Mouse (Mus musculus): ENCODE measurements around the gene Rnf150.

- no peak for TF ChIP-seq POLR2AphosphoS2 (IDR thresholded peaks at IDR 0.05; ENCODE audit: low read depth, low read length)
- no peak for TF ChIP-seq HCFC1 (IDR thresholded peaks at IDR 0.05; ENCODE audit: low read depth, low read length)
- TF ChIP-seq PAX5 (IDR thresholded peaks at IDR 0.05; ENCODE audit: low read length): no peak
- TF ChIP-seq ZNF384 (IDR thresholded peaks at IDR 0.05; ENCODE audit: low read depth, low read length): no peak
- TF ChIP-seq KAT2A (IDR thresholded peaks at IDR 0.05; ENCODE audit: insufficient replicate concordance, low read length): no peak
- TF ChIP-seq EP300 (IDR thresholded peaks at IDR 0.05; ENCODE audit: low read length): no peak
- no peak for TF ChIP-seq MAZ (IDR thresholded peaks at IDR 0.05; ENCODE audit: low read depth, low read length)
- TF ChIP-seq JUN (IDR thresholded peaks at IDR 0.05; ENCODE audit: insufficient read depth, low read depth, low read length): no peak
- no peak for TF ChIP-seq CTCF (conservative IDR thresholded peaks at IDR 0.05 in 1 of 2, IDR thresholded peaks at IDR 0.05 in 1 of 2; ENCODE audit: low read depth in 2 of 2, low read length in 2 of 2)
- no peak for TF ChIP-seq ZC3H11A (IDR thresholded peaks at IDR 0.05; ENCODE audit: low read depth, low read length)
Observed at GRCm38 (mm10) chr8:83061257-83061656, 198.1 kb downstream of the Rnf150 start.

Data from CH12.LX (cell line).